Mouse (Mus musculus): ENCODE measurements around the gene Trpm4.
A peak's percentile ranks its signal among the peaks of the same experiment; 100 is the strongest.
"Not testable (repeated sequence)": the region's sequence is repeated elsewhere in the genome, so short reads cannot be mapped to it uniquely, and the experiment has no call there.

The Trpm4 gene

GRCm38 (mm10) chr7:45333431-45333982 lies at the start of gene Trpm4:
Trpm4 (minus strand) TSS chr7:45333780.
- peak; percentile 73 for DNase-seq (ENCODE audit: low read depth, low spot score)

DNA sequence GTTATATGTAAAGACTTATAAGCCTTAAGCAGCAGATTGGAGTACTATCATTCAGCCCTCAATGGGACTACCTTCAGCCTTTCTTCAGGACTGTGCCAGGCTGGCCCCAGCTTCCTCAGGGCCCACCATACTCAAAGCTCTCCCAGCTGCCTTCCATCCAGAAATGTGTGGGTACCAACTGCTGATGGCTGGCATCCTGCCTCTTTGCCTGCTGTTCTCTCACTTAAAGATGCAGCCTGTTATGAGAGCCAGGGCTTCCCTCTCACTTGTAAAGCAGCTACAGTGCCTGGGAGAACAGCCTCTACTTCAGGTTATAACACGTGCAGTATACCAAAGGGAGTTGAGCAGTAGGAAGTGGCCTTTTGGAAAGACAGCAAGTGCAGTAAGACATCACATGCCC lies 42.5 kb upstream of the Trpm4 start:
- DNase-seq (ENCODE audit: low read depth, low spot score), result peak; percentile 76

DNA sequence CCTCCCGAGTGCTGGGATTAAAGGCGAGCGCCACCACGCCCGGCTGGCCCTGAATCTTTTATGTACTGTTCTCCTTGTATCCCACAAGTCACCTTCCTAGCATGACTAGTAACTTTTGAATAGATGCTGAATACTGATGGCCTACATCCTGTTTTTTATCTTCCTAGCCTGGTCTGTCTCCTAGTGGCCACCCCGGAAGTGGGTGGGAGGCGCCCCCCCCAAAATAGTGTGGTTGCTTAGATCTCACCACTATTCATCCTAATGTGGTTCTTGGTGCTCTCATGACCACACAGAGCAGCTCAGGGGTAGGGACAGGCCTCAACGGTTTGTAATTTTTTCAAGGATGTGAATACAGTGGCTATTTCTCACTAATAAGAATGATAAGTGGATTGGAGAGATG lies 41.0 kb upstream of the Trpm4 start:
- no peak for DNase-seq (ENCODE audit: low read depth, low spot score)

- DNase-seq (ENCODE audit: low read depth, low spot score), result no peak
These were observed 38.8 kb upstream of the Trpm4 start for GRCm38 (mm10) chr7:45372371-45372770.

DNA sequence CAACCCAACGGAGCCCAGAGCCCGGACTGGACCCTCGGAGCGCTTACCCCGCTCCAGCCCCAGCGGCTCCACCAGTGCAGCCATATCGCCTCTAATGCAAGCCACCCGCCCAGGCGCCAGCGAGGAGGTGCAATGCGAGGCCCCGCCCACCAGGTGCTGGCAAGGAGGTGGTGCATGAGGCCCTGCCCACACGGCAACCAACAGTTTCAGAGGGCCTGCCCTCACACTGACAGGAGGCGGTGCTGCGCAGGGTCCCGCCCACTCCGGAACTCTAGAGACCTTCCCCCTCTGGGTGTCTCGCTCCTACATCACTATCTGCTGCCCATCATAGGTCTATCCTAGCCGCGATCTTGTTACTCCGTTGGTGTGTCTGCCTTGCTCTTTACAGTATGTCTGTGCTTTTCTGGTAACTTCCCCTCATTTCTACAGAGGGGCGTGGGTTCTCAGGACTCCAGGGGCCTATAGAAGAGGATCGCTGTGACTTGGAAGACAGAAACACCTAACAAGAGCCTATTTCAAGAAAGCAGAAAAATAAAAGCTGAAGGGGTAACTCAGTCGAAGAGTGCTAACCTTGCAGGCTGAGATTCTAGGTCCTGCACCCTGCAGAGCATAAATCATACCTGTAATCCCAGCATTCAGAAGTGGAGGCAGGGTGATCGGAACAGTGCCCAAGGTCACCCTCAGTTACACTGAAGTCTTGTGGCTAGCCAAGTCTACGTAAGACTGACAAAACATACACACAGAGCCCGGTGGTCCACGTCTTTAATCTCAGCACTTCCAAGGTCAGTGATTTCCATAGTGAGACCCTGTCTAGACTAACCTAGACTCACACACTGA lies 37.1 kb upstream of the Trpm4 start, which contains the start of gene Lin7b:
TSS of gene Lin7b (minus strand) at position 109 of the 837 bp plus-strand sequence.
- DNase-seq (ENCODE audit: low read depth, low spot score), result peak; percentile 96

GRCm38 (mm10) chr7:45369836-45370474 lies 36.4 kb upstream of the Trpm4 start:
- peak; percentile 61 for DNase-seq (ENCODE audit: low read depth, low spot score)

- DNase-seq (ENCODE audit: low read depth, low spot score), result no peak
These were observed 35.6 kb upstream of the Trpm4 start for GRCm38 (mm10) chr7:45369022-45369745.

GRCm38 (mm10) chr7:45368178-45368577 lies 34.6 kb upstream of the Trpm4 start:
- DNase-seq (ENCODE audit: low read depth, low spot score), result peak; percentile 59

DNA sequence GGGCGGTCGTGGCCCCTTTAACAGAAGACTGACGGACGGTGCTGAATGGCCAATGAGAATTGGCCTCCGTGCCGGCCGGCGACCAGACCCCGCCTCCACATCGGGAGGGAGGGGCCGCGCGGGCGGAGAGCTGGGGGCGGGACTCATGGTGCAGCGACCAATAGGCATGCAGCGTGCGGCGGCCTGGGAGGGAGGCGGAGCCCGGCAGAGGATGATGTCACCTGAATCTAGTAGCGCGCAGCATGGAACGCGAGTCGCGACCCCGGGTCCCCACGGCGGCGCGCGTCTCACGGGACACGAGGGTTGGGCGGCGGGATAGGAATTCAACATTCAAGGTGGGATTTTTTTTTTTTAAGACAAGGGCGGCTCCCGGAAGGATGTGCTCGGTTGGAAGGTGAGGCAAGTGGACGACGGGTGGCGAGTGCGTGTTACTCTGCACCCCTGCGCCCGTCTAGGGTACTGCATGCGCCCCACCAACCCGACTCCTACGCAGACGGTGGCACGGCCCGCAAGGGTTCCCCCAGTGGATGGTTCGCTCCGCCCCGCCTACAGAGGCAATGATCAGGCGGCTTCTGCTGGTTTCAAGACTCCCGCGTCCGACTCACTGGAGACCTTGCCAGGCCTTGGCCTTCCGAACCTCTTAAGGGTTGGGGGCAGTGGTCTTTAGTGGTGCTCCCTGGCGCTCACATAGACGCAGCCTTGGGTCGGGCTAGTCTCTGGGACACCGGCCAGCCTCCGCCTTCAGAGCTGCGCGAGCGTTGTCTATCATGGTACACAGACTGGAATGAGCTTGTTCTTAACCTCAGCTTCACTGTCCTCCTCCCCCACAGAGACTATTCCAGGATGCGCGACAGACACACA lies 33.7 kb upstream of the Trpm4 start:
- DNase-seq (ENCODE audit: low read depth, low spot score), result peak; percentile 99

GRCm38 (mm10) chr7:45366652-45367019 lies 33.1 kb upstream of the Trpm4 start, which contains the start of gene Ppfia3:
Ppfia3 (minus strand) TSS chr7:45367019.
- DNase-seq (ENCODE audit: low read depth, low spot score), result no peak

DNA sequence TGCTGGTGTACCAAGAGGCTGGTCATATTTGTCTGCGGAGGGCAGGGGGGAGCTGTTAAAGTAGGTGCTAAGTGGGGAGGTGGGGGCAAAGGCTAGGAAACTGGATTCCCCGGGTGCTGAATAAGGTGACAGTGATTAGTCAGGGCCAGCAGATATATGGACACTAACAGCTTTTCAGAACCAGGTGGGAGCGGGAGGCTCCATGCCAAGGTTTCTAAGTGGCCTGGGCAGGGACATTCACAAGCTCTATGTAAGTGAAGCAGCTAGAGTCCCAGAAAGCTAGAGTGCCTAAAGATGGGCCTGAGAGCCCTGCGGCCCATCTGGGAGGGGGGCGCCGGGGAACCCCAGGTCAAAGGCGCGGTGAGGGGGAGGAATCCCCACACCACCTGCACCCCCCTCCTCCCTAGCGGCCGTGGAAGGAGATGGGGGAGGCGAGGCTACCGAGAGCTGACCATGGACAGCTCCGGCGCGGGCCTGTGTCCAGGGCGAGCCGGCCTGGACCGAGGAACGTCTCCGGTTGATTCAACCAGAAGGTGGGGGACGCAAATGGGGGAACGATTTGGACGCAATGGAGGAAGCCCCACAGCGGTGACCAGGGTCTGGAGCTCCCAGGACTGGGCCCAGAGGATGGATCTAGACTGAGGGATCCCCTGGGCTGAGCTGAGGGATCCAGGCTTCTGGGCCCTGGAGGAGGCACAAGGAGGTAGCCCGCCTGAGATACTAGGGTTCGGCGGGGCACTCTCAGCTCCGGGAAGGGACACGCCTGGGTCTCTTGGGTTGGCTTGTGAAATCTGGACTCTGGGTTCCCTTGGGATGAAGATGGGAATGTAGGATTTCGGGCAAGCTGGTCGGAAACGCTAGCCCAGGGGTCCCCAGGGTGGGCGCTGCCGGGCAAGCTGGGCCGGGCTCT lies 32.4 kb upstream of the Trpm4 start:
- DNase-seq (ENCODE audit: low read depth, low spot score), result peak; percentile 75

DNA sequence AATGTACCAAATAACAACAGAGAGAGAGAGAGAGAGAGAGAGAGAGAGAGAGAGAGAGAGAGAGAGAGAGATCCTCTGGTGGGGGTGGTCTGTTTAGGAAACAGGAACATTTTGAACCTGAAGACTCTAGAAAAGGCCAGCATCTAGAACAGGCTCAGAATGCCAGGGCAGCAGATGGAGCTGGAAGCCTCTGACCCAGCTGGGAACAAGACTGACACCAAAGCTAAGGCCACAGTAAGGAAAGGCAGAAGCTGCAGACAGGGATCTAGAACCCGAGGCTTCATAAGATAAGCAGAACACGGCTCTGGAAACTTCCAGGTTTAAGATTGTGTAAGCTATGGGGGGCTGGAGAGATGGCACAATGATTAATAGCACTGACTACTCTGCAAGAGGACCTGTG lies 30.4 kb upstream of the Trpm4 start:
- peak; percentile 53 for DNase-seq (ENCODE audit: low read depth, low spot score)

DNA sequence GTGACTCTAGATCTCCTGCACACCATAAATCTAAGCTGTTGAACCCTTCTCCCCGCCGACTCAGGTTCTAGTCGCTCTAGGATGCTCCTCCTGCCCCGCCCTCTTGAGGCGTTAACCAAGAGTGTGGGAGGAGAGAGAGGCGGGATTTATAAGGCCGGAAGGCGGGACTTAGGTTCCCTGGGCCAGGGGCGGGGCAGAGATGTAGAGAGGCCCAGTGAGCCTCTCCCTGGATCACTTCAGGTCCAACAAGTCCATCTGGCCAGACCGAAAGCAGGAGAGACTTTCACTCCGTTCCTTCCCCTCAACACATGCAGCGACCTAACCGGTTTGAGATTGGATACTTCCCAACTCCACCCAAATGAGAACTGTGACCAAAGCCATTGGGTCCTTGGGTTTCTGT lies 29.2 kb upstream of the Trpm4 start:
- peak; percentile 91 for DNase-seq (ENCODE audit: low read depth, low spot score)

DNA sequence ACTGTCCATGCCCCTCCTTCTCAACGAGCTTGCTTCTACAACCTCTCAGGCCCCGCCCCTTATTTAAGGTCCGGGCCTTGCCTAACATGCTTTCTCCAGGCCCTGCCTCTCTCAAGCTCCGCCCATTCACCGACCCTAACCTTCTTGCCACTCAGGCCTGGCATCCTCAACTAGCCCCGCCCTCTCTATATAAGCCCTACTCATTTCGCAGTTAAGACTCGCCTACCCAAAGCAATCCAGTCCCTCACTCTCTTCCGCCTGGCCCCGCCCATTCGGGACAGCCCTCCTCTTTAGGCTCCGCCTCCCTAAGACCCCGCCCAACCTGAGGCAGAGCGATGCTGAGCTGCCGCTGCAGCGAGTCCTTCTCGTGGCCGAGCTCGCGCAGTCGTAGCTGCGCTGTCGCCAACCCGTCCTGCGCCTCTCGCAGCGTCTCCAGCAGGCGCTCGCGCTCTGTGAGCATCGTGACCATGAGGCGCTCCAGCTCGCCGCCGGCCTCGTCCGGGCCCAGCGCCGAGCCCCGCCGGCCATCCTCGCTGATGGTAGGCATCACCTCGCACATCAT lies 27.7 kb upstream of the Trpm4 start:
- DNase-seq (ENCODE audit: low read depth, low spot score), result peak; percentile 95

GRCm38 (mm10) chr7:45360404-45361125 lies 27.0 kb upstream of the Trpm4 start:
- peak; percentile 66 for DNase-seq (ENCODE audit: low read depth, low spot score)

- not testable (repeated sequence) for DNase-seq (ENCODE audit: low read depth, low spot score)
These were observed 25.5 kb upstream of the Trpm4 start for GRCm38 (mm10) chr7:45359081-45359480.

GRCm38 (mm10) chr7:45356087-45356486 lies 22.5 kb upstream of the Trpm4 start:
- DNase-seq (ENCODE audit: low read depth, low spot score), result no peak

GRCm38 (mm10) chr7:45355318-45356020 lies 21.9 kb upstream of the Trpm4 start:
- no peak for DNase-seq (ENCODE audit: low read depth, low spot score)
